Mouse (Mus musculus) forebrain, embryonic 11.5 days (tissue): ENCODE results near the gene Med13l. TPM values are rescaled to one million over a fixed set of nuclear protein-coding genes. Genes with fewer than 3 reads are reported as not detected.

Source experiments
- ATAC-seq: fragments of 200-750 bp; cut with Nextera tagmentation; replicated peaks from 2 replicates; pipeline ENCODE4 v1.8.0; 2017; ENCODE audit warnings: moderate TSS enrichment; ENCODE audit not compliant: low FRiP score
- DNase-seq: peaks from one replicate; pipeline ENCODE4 v3.0.0-alpha.2; 2017; ENCODE audit warnings: low spot score
- H3K27ac ChIP-seq: fragments of 300-500 bp; sonication (generic); 2 replicates; pipeline ENCODE4 v1.5.1; 2014; ENCODE audit warnings: low read depth, low read length
- H3K27me3 ChIP-seq: fragments of 300-500 bp; sonication (generic); 2 replicates; pipeline ENCODE4 v1.6.1; 2014; ENCODE audit warnings: mild to moderate bottlenecking, low read length, mixed read lengths; ENCODE audit not compliant: control insufficient read depth, insufficient read depth
- H3K36me3 ChIP-seq: fragments of 300-500 bp; sonication (generic); 2 replicates; pipeline ENCODE4 v1.6.1; 2014; ENCODE audit warnings: mild to moderate bottlenecking, low read length, moderate library complexity, mixed read lengths; ENCODE audit not compliant: control insufficient read depth, insufficient read depth
- H3K4me1 ChIP-seq: fragments of 300-500 bp; sonication (generic); replicated peaks from 2 replicates; pipeline ENCODE4 v1.6.1; 2014; ENCODE audit warnings: low read length, mixed read lengths; ENCODE audit not compliant: control insufficient read depth, insufficient read depth
- H3K4me2 ChIP-seq: fragments of 300-500 bp; sonication (generic); 2 replicates; pipeline ENCODE4 v1.6.1; 2014; ENCODE audit warnings: low read depth, mild to moderate bottlenecking, low read length, moderate library complexity, mixed read lengths; ENCODE audit not compliant: severe bottlenecking
- H3K4me3 ChIP-seq: fragments of 300-500 bp; sonication (generic); 2 replicates; pipeline ENCODE4 v1.5.1; 2014; ENCODE audit warnings: low read depth, low read length
- H3K9ac ChIP-seq: fragments of 300-500 bp; sonication (generic); 2 replicates; pipeline ENCODE4 v1.6.1; 2014; ENCODE audit warnings: low read length
- H3K9me3 ChIP-seq: fragments of 300-500 bp; sonication (generic); 2 replicates; pipeline ENCODE4 v1.6.1; 2016; ENCODE audit warnings: low read length, mixed read lengths; ENCODE audit not compliant: control insufficient read depth
- WGBS: fragments of 180-500 bp; shearing (Covaris S2); extraction: QIAGEN DNeasy Blood & Tissue Kit; methylation state at CpG from one replicate; pipeline ENCODE4 v1.1.7; 2014; 5-methylcytosine and 5-hydroxymethylcytosine counted together
- polyA plus RNA-seq: library from polyadenylated mRNA; unstranded; fragments of >200 nt; fragmentation: Nextera tagmentation; extraction: Ambion mirVana; gene quantifications from 2 replicates; pipeline ENCODE4 v1.2.1, GENCODE M21; 2014

Med13l gene
- polyA plus RNA-seq, 1 experiment from 2014 or later = 15.1 TPM

DNA sequence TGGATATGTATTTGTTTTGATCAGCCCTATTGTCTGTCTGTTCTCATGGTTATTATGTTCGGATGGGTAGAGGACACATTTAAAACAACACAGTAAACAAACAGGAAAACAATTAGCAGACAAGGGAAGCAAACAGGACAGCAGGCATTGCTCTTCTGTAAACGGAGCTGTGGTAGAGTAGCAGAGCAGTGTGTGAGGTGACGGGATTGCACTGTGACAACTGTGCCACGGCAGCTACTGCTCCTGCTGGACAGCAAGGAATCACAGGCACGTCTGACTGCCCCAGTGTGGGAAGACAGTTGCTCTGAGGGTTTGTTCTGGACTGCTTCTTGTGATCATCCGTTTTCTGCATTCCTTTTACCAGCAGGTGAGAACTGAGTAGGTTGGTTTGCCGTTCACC lies 94.9 kb downstream of the Med13l start:
- Histone ChIP-seq H3K4me1 (0 out of 2 replicates have a peak, but pooled peaks cover 2% of the 10 kb centered on the region), H3K27ac (no peak overlapping the region), H3K36me3 (no peaks in the 10 kb centered on the region), H3K9me3 (no peaks in the 10 kb centered on the region), H3K4me2 (no peak overlapping the region), H3K27me3 (no peaks in the 10 kb centered on the region), H3K9ac (no peak overlapping the region), H3K4me3 (no peak overlapping the region)
- no peak for DNase-seq
- 64% methylated on average over 7 of the region's 7 CpGs for WGBS
- no peak for ATAC-seq

DNA sequence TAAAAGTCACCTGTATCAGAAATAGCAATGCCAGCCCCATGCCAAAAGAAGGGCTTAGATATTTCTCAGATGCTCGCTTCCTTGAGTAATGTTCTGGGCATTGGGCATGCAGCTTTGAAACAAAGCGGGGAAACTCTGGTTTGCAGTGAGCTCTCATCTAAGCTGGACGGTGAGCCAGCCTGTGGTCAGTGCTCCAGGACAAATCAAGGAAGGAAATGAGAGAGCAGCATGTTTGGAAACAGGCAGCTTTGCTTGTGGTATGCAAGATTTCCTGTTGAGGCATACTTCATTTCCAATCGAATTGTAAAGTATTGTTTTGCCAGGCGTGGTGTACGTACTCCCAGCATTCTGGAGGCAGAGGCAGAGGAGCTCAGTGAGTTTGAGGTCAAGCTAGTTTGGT lies 95.5 kb downstream of the Med13l start:
- Histone ChIP-seq H3K36me3 (no peaks in the 10 kb centered on the region), H3K27me3 (no peaks in the 10 kb centered on the region), H3K4me2 (no peak overlapping the region), H3K9me3 (no peaks in the 10 kb centered on the region), H3K4me3 (no peak overlapping the region), H3K4me1 (0 out of 2 replicates have a peak, but pooled peaks cover 2% of the 10 kb centered on the region), H3K27ac (no peak overlapping the region), H3K9ac (no peak overlapping the region)
- 87% methylated on average over 6 of the region's 6 CpGs for WGBS
- ATAC-seq (no peak), DNase-seq (no peak)

DNA sequence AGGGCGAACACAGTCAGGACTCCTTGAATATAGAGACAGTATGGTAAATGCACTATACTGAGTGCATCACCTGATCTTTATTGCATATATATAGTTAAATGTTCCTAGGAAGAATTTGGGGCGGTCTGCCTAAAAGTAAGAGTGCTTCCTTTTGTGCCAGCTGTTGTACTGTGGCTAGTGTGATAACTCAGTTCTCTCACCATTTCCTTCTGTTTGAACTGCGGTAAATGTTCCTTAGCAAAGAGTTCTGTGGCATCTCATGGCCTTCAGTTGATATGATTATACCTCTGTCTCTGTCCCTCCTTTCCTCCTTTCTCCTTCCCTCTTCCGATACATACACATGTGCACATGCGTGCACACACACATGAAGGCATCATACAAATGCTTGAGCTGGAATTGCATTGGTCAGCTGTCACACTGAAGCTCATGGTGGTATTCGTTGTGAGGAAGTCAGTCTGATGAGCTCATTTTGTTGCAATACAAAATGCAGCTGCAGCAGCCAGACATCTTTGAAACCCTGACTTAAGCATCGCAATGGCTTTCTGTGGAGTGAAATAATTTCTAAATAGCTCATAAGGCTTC lies 97.9 kb downstream of the Med13l start:
- ATAC-seq = no peak

DNA sequence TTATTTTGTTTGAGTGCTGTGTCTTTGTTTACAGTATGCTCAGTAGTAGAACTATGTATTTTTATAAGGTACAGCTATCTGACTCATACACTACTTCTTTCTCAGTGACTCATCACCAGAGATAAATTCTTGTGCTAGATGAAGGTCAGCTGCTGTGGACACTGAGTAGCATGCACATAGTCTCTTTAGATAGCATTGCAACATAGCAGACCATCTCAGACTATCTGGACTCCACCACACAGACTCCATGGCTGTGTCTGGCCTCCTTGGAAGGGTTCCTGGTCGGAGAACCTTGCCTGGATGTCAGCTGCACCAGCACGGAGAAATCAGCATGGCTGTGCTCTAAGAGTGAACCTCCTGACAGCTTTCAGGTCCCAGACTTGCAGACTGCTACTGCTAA lies 99.2 kb downstream of the Med13l start:
- no peak overlapping the region for H3K9ac ChIP-seq
- no peaks in the 10 kb centered on the region for H3K9me3 ChIP-seq
- H3K4me1 ChIP-seq = 0 out of 2 replicates have a peak, but pooled peaks cover under 1% of the 10 kb centered on the region
- no peak overlapping the region for H3K4me3 ChIP-seq
- no peaks in the 10 kb centered on the region for H3K36me3 ChIP-seq
- H3K27me3 ChIP-seq = no peaks in the 10 kb centered on the region
- no peak overlapping the region for H3K4me2 ChIP-seq
- 82% methylated on average over 2 of the region's 2 CpGs for WGBS
- no peak overlapping the region for H3K27ac ChIP-seq
- DNase-seq (no peak), ATAC-seq (no peak)

More for the DNA sequence above, 97.9 kb downstream of the Med13l start:
- Histone ChIP-seq H3K27me3 (no peaks in the 10 kb centered on the region), H3K27ac (no peak overlapping the region), H3K9me3 (no peaks in the 10 kb centered on the region), H3K4me3 (no peak overlapping the region), H3K9ac (no peak overlapping the region), H3K4me2 (no peak overlapping the region), H3K4me1 (0 out of 2 replicates have a peak, but pooled peaks cover 2% of the 10 kb centered on the region), H3K36me3 (no peaks in the 10 kb centered on the region)
- DNase-seq = no peak
- 94% methylated on average over 7 of the region's 7 CpGs for WGBS

DNA sequence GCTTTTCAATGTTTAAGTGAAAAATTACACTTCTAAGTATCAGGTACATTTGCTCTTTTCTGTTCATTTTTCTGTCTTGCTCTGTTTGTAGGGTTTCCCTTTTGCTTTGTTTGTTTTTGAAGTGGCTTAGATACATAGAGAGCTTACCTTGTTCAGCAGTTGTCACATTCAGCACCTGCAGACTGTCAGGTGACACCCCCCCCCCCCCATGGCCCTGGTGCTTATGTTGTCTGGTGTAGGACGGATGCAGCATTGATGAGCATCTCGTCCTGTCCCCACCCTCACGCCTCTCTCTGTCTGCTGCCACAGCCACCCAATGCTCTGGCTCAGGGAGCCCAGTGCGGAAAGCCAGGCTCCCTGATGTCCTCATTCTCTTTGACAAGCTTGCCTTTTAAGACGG lies 101.3 kb downstream of the Med13l start:
- DNase-seq = no peak
- Histone ChIP-seq H3K4me3 (no peak overlapping the region), H3K9ac (no peak overlapping the region), H3K27ac (no peak overlapping the region), H3K9me3 (no peaks in the 10 kb centered on the region), H3K4me2 (no peak overlapping the region), H3K4me1 (peaks cover 6% of the 10 kb centered on the region; the same call in 1 of the 2 replicates), H3K27me3 (no peaks in the 10 kb centered on the region), H3K36me3 (no peaks in the 10 kb centered on the region)
- ATAC-seq = no peak
- 79% methylated on average over 5 of the region's 5 CpGs for WGBS

DNA sequence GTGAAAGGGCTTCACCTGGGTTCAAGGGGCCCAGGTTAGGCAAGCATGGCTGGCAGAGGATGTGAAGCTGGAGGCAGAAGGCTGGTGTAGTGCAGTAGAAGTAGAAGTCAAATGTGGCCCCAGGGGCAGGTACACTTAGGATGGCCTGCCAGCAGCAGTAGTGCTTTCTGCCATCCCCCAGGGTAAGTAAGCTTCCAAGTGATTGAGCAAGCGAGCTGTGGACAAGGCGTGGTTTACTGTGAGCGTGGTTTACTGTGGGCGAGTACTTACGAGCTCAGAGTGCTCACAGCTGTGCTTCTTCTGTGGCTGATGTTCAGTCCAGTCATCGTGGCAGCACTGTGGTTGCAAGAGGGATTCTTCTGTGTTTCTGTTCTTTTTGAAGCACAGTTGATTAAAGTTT lies 103.5 kb downstream of the Med13l start:
- peaks cover 19% of the 10 kb centered on the region for H3K4me1 ChIP-seq
- no peaks in the 10 kb centered on the region for H3K36me3 ChIP-seq
- H3K27me3 ChIP-seq = no peaks in the 10 kb centered on the region
- H3K9ac ChIP-seq = no peak overlapping the region
- H3K4me3 ChIP-seq = no peak overlapping the region
- no peak overlapping the region for H3K27ac ChIP-seq
- H3K4me2 ChIP-seq = no peak overlapping the region
- ATAC-seq (no peak), DNase-seq (no peak)
- WGBS = 90% methylated on average over 6 of the region's 6 CpGs
- no peaks in the 10 kb centered on the region for H3K9me3 ChIP-seq

DNA sequence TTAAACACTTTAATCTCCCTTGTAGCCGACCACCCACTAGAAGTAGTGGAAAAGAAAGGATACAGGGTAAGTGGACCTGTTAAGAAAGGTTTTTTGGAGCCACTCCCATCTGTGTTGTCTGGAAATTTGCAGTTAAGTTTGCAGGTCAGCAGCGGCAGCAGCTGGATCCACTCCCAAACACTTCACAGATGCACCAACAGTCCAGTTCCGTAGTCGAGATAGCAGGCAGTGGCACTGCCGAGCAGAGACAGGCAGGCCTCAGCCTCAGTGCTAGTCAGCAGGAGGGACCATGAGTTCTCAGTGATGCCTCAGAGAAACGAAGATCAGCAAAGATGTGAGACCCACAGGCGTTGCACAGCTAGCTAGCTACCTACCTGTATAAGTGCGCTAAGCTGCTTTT lies 104.5 kb downstream of the Med13l start:
- H3K4me2 ChIP-seq = no peak overlapping the region
- H3K9ac ChIP-seq = no peak overlapping the region
- ATAC-seq (no peak), DNase-seq (no peak)
- H3K27me3 ChIP-seq = no peaks in the 10 kb centered on the region
- no peak overlapping the region for H3K27ac ChIP-seq
- H3K4me3 ChIP-seq = no peak overlapping the region
- WGBS = 88% methylated on average over 8 of the region's 8 CpGs
- no peaks in the 10 kb centered on the region for H3K36me3 ChIP-seq
- peaks cover 24% of the 10 kb centered on the region for H3K4me1 ChIP-seq
- no peaks in the 10 kb centered on the region for H3K9me3 ChIP-seq

DNA sequence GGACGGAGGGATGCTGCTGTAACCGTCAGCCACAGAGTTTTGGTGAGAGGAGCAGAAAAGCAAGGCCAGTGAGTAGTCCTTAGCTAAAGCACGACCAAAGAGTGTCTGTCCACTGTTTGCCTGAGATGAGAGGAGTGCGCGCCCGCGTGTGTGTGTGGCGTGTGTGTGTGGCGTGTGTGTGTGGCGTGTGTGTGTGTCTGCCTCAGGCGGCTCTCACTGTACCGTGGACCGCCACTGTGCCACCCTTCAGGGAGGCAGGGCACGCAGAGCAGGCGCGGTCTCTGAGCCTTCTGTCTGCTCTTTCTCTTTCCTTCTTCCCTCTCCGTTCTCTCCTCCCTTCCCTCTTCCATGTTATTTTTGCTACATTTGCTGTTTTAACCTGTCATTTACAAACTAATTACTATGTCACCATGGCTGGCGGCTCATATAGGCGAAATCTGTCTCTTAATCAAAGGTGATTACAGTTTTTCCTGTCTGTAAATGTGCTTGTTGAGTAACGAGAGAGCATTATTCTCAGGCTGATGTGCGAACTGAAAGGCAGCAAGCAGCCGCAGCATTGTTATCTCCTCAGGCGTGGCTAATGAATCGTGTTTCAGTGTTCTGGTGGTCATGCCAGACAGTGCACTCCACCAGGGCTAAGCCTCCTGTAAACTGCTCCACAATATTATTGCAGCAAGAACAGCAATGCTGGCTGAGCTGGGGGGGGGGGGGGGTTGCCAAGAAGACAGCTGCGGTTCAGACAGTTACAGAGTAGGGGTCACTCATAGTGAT lies 106.1 kb downstream of the Med13l start:
- Histone ChIP-seq H3K27ac (peak overlapping the region; percentile 31; the same call in 1 of the 2 replicates), H3K4me3 (no peak overlapping the region), H3K36me3 (no peaks in the 10 kb centered on the region), H3K4me1 (peaks cover 29% of the 10 kb centered on the region), H3K9ac (peak overlapping the region; percentile 46), H3K27me3 (no peaks in the 10 kb centered on the region), H3K4me2 (peak overlapping the region; percentile 27), H3K9me3 (no peaks in the 10 kb centered on the region)
- peak; percentile 82 for DNase-seq
- WGBS = 35% methylated on average over 25 of the region's 25 CpGs
- ATAC-seq = peak; percentile 89

DNA sequence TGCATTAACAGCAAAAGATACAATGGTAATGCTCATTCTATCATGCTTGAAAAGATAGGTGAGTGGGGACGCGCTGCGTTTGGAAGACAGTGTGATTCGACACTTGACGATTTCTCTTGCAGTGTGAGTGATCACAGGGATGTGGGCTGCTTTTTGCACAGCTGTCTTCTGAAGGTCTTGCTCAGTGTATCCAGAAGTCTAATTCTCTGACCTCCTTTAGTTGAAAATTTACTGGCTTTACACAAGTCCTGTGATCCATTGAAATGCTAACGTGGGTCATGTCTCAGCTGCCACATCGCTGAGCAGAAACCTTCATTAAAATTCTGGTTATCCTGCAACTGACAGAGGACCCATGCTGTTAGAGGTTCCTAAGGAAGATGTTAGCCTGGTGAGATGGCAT lies 107.4 kb downstream of the Med13l start:
- no peak overlapping the region for H3K4me3 ChIP-seq
- H3K27ac ChIP-seq = no peak overlapping the region
- H3K9me3 ChIP-seq = no peaks in the 10 kb centered on the region
- DNase-seq = no peak
- ATAC-seq = no peak
- peaks cover 33% of the 10 kb centered on the region for H3K4me1 ChIP-seq
- no peaks in the 10 kb centered on the region for H3K36me3 ChIP-seq
- 33% methylated on average over 7 of the region's 7 CpGs for WGBS
- H3K4me2 ChIP-seq = no peak overlapping the region
- H3K9ac ChIP-seq = no peak overlapping the region
- H3K27me3 ChIP-seq = no peaks in the 10 kb centered on the region
